Mouse (Mus musculus): ENCODE measurements at regions not wholly inside any gene's neighbourhood (a gene's known extent, or its start where the extent isn't known, plus 50 kb on each side); places are given as distances from the start of the nearest gene placed in this dataset.
"Not testable (repeated sequence)": the region's sequence is repeated elsewhere in the genome, so short reads cannot be mapped to it uniquely, and the experiment has no call there.

DNA sequence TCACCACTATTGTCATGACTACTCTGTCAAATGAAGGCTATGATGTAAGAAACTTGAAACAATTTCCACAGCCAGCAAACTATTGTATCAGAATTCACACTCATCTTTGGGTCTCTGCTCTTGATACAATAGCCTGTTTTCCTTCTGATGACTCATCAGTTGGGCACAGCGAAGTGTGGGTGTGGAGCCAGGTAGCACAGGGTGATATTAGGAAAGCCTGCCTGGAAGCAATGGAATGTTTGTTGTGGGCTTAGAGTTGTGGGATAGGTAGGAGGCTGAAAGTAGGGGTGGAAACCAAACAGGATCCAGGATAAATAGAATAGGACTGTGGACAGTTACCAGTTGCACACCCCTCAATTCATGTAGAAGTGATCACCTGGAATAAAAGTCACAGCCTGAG, 194.4 kb upstream of the Ccdc54 start:
- no peak for DNase-seq
- no peak for TF ChIP-seq CTCF (IDR thresholded peaks at IDR 0.05; ENCODE audit: insufficient read depth, low read length)
- TF ChIP-seq POLR2A (IDR thresholded peaks at IDR 0.05; ENCODE audit: borderline replicate concordance, extremely low read depth, low read depth, low read length), result no peak
- WGBS, result 63% methylated on average over 1 of the region's 1 CpGs
- no peak overlapping the region for H3K4me3 ChIP-seq (replicated peaks; ENCODE audit: extremely low read depth, low read depth, low read length)
- no peaks in the 10 kb centered on the region; the same call in none of the 2 replicates for H3K4me1 ChIP-seq (ENCODE audit: control insufficient read depth, insufficient read depth, low read length)

DNA sequence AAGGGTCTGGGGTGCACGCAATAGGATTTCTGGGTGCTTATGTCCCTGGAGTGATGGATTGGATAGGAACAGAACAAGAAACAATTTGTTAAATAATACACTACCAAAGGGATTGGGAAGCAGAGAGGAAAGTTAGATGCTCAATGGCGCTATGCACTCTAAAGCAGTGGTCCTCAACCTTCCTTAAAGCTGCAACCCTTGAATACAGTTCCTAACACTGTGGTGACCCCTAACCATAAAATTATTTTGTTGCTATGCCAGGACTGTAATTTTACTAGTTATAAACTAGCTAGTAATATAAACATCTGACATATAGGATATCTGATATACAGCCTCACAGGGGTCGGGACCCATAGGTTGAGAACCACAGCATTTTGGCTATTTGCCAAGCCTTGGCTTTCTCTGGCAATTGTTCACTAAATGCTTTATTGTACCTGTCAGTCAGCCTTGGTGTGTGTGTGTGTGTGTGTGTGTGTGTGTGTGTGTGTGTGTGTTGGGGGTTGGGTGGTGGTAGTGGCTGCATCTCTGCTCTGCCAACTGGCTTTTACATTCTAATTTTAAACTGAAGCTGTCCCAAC, 193.8 kb upstream of the Ccdc54 start:
- H3K4me3 ChIP-seq (replicated peaks; ENCODE audit: extremely low read depth, low read depth, low read length), result no peak overlapping the region
- no peak for TF ChIP-seq CTCF (IDR thresholded peaks at IDR 0.05; ENCODE audit: insufficient read depth, low read length)
- no peak for TF ChIP-seq POLR2A (IDR thresholded peaks at IDR 0.05; ENCODE audit: borderline replicate concordance, extremely low read depth, low read depth, low read length)
- 78% methylated on average over 3 of the region's 3 CpGs for WGBS
- DNase-seq, result no peak
- H3K4me1 ChIP-seq (ENCODE audit: control insufficient read depth, insufficient read depth, low read length), result no peaks in the 10 kb centered on the region; the same call in none of the 2 replicates

DNA sequence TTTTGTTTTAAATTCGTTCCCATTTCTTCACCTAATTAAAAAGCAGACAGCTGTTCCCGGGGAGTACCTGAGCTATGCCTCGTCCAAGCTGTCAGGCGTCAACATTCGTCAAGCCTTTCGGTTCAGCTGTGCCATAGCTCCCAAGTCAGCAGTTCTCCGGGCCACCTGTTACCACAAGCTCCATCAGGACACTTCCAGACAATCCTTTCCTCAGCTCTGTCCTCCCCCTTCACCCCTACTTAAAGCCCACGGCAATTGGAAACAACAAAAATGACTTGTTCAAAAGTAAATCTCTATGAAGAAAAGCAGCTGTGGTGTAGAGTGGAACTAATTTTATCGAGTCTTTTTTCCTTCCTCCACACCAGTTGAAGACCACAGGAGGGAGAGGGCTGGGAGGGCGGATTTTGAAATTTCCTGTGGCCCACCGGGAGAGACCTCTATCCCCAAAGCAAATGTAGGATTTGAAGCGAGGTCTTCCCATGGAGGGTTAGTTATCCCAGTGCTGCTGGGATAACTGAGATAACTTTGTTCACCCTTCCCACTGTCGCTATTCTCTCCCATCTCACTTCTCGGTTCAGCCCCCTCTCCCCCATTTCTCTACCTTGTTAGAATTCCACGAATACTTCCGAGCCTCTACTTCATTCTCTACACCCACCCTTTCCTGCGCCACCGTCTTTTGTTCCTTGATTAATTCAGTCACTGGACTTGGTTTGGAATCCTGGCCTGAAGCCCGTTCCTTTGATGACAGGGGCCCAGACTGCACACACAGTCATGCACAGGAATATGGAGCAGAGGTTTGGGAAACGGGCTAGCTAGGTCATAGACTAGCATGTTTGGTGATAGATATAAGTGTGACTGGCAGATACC, 193.1 kb upstream of the Ccdc54 start:
- TF ChIP-seq POLR2A (IDR thresholded peaks at IDR 0.05; ENCODE audit: borderline replicate concordance, extremely low read depth, low read depth, low read length), result no peak
- TF ChIP-seq CTCF (IDR thresholded peaks at IDR 0.05; ENCODE audit: insufficient read depth, low read length), result no peak
- 39% methylated on average over 20 of the region's 20 CpGs for WGBS
- DNase-seq, result no peak
- Histone ChIP-seq H3K4me1 (ENCODE audit: control insufficient read depth, insufficient read depth, low read length) (no peaks in the 10 kb centered on the region; the same call in none of the 2 replicates), H3K4me3 (replicated peaks; ENCODE audit: extremely low read depth, low read depth, low read length) (no peak overlapping the region)

DNA sequence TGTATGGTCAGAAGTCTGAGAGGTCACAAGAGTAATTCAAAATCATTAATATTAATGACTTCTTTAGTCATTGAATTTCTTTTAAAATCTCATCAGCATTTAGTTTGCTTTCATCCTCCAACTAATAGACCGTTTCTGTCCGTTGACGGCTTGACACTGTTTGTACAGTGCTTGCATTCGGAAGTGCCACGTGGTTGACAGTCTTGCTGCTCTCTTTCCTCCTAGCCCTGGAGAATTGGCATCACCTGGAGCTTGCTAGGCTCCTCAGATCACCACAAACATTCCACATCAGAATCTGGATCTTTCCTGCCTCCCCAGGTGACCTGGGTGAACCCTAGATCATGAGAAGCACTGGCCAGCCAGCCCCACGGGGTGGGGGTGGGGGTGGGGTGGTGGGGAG, 192.3 kb upstream of the Ccdc54 start:
- Histone ChIP-seq H3K4me3 (replicated peaks; ENCODE audit: extremely low read depth, low read depth, low read length) (no peak overlapping the region), H3K4me1 (ENCODE audit: control insufficient read depth, insufficient read depth, low read length) (no peaks in the 10 kb centered on the region; the same call in none of the 2 replicates)
- WGBS, result 25% methylated on average over 6 of the region's 6 CpGs
- DNase-seq, result no peak
- TF ChIP-seq POLR2A (IDR thresholded peaks at IDR 0.05; ENCODE audit: borderline replicate concordance, extremely low read depth, low read depth, low read length) (no peak), CTCF (IDR thresholded peaks at IDR 0.05; ENCODE audit: insufficient read depth, low read length) (no peak)

DNA sequence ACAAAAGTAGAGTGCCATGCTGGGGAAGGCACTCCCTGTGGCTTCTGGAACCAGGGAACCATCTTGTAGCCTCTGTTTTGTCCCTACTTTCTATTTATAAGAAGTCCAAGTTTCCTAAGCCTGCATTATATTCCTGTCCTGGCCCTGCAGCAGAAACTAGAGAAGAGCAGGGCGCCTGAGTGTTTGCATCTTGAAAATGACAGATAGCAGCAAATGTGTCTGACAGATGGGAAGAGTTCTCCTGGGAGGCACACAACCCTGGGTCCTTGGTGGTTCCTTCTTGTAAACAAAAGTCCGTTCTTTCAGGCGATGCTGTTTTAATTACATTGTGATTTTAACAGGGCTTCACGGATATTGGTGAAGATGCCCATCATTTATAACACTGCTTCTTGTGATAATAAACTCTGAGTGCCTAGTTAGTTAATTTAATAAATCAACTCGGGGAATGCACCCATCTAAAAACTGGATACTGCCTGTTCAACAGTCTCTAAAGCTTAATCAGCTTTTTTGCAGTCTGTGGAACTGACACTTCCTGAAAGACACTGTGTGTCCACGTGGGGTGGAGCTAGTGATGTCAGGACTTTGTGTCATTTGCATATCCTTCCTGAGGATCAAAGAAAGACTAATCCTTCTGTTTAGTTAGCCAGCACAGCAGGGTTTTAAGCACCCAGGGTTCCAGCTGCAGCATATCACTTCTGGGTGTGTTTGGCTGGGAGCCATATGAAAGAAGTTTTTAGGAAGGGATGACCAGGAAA, 188.3 kb upstream of the Ccdc54 start:
- Histone ChIP-seq H3K4me3 (replicated peaks; ENCODE audit: extremely low read depth, low read depth, low read length) (no peak overlapping the region), H3K4me1 (ENCODE audit: control insufficient read depth, insufficient read depth, low read length) (no peaks in the 10 kb centered on the region; the same call in 1 of the 2 replicates)
- TF ChIP-seq CTCF (IDR thresholded peaks at IDR 0.05; ENCODE audit: insufficient read depth, low read length), result no peak
- TF ChIP-seq POLR2A (IDR thresholded peaks at IDR 0.05; ENCODE audit: borderline replicate concordance, extremely low read depth, low read depth, low read length), result no peak
- WGBS, result 22% methylated on average over 6 of the region's 6 CpGs
- DNase-seq, result no peak

DNA sequence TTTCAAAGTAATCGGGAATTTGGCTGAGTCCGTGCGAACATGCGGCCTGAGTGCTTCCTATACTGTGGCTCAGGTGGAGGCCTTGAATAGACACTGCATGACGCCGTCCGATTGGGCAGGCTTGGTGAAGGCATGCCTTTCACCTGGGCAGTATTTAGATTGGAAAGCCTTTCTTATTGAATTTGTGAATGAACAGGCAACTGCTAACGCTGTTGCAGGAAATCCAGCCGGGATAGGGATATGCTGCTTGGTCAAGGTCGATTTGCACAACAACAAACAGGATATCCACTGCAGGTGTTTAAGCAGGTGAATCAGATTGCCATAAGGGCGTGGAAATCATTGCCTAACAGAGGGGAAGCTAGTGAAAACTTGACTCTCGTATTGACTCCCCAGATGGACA, 183.7 kb upstream of the Ccdc54 start:
- WGBS, result 92% methylated on average over 12 of the region's 12 CpGs
- not testable (repeated sequence) for DNase-seq; H3K4me3 ChIP-seq (replicated peaks; ENCODE audit: extremely low read depth, low read depth, low read length); H3K4me1 ChIP-seq (ENCODE audit: control insufficient read depth, insufficient read depth, low read length)

DNA sequence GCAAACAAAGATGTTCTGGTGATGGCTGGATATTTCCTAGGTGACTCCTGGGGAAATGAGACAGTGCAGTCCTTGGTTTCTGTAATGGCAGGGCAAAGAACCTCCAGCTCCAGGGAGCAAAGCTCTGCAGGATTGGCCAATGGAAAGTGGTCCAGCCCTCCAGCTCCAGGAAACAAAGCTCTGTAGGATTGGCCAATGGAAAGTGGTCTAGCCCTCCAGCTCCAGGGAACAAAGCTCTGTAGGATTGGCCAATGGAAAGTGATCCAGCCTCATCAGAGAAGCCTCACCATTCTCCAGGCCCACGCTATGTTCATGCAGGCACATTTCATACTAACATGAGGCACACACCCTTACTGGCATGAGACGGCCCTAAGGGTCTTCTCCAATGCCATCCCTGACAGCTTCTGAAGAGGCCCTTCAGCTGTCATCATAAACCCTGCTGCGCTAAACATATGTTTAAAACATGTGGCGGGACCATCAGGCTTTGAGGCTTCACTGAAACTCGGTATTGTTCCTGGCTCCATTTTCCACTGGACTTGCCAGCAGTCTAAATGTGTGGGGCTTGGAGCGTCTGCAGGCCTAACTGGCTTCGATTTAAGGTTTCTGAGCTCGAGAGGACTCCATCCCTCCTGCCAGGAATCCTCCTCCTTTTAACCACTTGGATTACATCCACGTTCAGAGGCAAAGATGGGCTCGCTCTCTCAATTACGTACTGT, 175.3 kb upstream of the Ccdc54 start:
- TF ChIP-seq POLR2A (IDR thresholded peaks at IDR 0.05; ENCODE audit: borderline replicate concordance, extremely low read depth, low read depth, low read length), result no peak
- no peak for TF ChIP-seq CTCF (IDR thresholded peaks at IDR 0.05; ENCODE audit: insufficient read depth, low read length)
- no peak overlapping the region for H3K4me3 ChIP-seq (replicated peaks; ENCODE audit: extremely low read depth, low read depth, low read length)
- no peaks in the 10 kb centered on the region for H3K4me1 ChIP-seq (ENCODE audit: control insufficient read depth, insufficient read depth, low read length)
- 76% methylated on average over 11 of the region's 11 CpGs for WGBS
- no peak for DNase-seq

DNA sequence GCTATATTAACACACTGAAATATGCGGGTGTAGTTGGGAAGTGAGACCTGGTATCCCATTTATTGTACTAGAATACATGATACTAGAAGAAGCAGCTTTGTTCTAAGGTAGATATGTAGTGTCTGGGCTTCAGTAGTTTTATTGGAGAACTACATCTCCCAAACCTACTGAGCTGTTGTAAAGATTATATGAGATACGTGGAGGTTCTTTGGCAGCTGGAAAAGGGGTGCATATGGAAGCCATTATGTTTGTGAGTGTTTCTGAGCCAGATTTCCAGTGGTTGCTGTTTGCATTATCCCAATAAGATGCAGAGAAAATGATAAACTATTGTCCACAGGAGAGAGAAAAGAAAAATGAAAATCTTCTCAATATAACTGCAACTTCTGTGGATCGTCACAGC, 171.1 kb upstream of the Ccdc54 start:
- no peaks in the 10 kb centered on the region for H3K4me1 ChIP-seq (ENCODE audit: control insufficient read depth, insufficient read depth, low read length)
- 86% methylated on average over 3 of the region's 3 CpGs for WGBS
- TF ChIP-seq CTCF (IDR thresholded peaks at IDR 0.05; ENCODE audit: insufficient read depth, low read length) (no peak), POLR2A (IDR thresholded peaks at IDR 0.05; ENCODE audit: borderline replicate concordance, extremely low read depth, low read depth, low read length) (no peak)
- DNase-seq, result no peak
- H3K4me3 ChIP-seq (replicated peaks; ENCODE audit: extremely low read depth, low read depth, low read length), result no peak overlapping the region

DNA sequence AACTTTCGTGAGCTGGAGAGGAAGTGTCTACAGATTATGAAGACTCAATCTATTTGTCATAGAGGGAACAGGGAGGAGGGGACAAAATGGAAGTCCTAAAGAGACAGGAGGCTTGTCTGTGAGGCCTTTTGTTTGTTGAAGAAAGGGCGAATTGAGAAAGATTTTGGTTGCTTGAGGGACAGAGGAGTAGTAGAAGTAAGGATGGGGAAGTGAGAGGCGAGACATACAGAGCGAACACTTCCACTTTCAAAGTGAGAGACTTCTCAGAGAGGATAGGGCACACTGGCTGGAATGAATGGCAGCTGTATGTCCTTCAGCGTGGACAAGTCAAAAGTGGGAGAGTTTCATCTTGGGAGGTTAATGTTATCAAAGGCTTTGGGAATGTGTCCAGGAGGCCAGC, 169.0 kb upstream of the Ccdc54 start:
- H3K4me1 ChIP-seq (ENCODE audit: control insufficient read depth, insufficient read depth, low read length), result no peaks in the 10 kb centered on the region
- WGBS, result 81% methylated on average over 5 of the region's 5 CpGs
- TF ChIP-seq POLR2A (IDR thresholded peaks at IDR 0.05; ENCODE audit: borderline replicate concordance, extremely low read depth, low read depth, low read length) (no peak), CTCF (IDR thresholded peaks at IDR 0.05; ENCODE audit: insufficient read depth, low read length) (no peak)
- no peak overlapping the region for H3K4me3 ChIP-seq (replicated peaks; ENCODE audit: extremely low read depth, low read depth, low read length)
- DNase-seq, result no peak

Data from lung, adult 2 months (tissue).